In genomic region chr12:110385031-110385430, GRCm38 (mm10) we compare ENCODE assay signal across 19 mouse cellular contexts.
DNase-seq lines count a peak whose midpoint lies in the region; ATAC-seq and TF ChIP-seq lines count a peak whose summit lies in the region.
"Had no signal": no experiment of that assay in that cellular context is flagged by ENCODE, and none has a peak within 500 bp of the region (broad histone marks: within the 10 kb centered on the region; RNA-seq: fewer than 3 reads in every experiment).

No protein-coding gene starts in this region.

- no peak for TF ChIP-seq CTCF in brain, embryonic 14.5 days (IDR thresholded peaks at IDR 0.05; ENCODE audit: borderline replicate concordance, extremely low read depth, insufficient read depth, insufficient read length)
- no peak for TF ChIP-seq CTCF in forebrain, postnatal 0 days (IDR thresholded peaks at IDR 0.05; ENCODE audit: low read depth)
- TF ChIP-seq CTCF in midbrain, postnatal 0 days (IDR thresholded peaks at IDR 0.05), result no peak

- no peak overlapping the region for H3K9ac ChIP-seq in hindbrain, embryonic 13.5 days
- H3K9ac ChIP-seq in forebrain, postnatal 0 days, result no peak overlapping the region
- no peak overlapping the region for H3K9ac ChIP-seq in midbrain, postnatal 0 days (replicated peaks; ENCODE audit: low read length, poor library complexity, severe bottlenecking)
- no peak overlapping the region for H3K9ac ChIP-seq in kidney, embryonic 16.5 days (replicated peaks; ENCODE audit: low read length)
- H3K9ac ChIP-seq: heart, embryonic 15.5 days had no signal

- 0 out of 2 replicates have a peak, but pooled peaks cover 4% of the 10 kb centered on the region for H3K27me3 ChIP-seq in hindbrain, embryonic 13.5 days
- peaks cover 3% of the 10 kb centered on the region; the same call in 1 of the 2 replicates for H3K27me3 ChIP-seq in hindbrain, embryonic 10.5 days (ENCODE audit: insufficient read depth, poor library complexity, severe bottlenecking)
- no peaks in the 10 kb centered on the region for H3K27me3 ChIP-seq in forebrain, postnatal 0 days (ENCODE audit: insufficient read depth, low read length)
- no peaks in the 10 kb centered on the region for H3K27me3 ChIP-seq in midbrain, postnatal 0 days (ENCODE audit: insufficient read depth, low read length)
- H3K27me3 ChIP-seq in kidney, embryonic 16.5 days (ENCODE audit: insufficient read depth, low read length), result peaks cover 19% of the 10 kb centered on the region

- DNase-seq in hindbrain, embryonic 10.5 days (ENCODE audit: low spot score), result no peak
- DNase-seq in brain, embryonic 14.5 days (ENCODE audit: low read depth), result peak; percentile 78
- peak; percentile 48 for DNase-seq in forebrain, postnatal 0 days
- DNase-seq in midbrain, postnatal 0 days (ENCODE audit: low spot score), result peak; percentile 33
- DNase-seq in left cerebral cortex, adult 11 months (ENCODE audit: low spot score), result no peak
- no peak for DNase-seq in gastrocnemius, adult 8-10 months (ENCODE audit: low spot score in 2 of 2)
- DNase-seq: adrenal gland, postnatal 25 days; cerebellum, adult 18-20 months; gastrocnemius, postnatal 10 days; heart, adult 2 months; heart, postnatal 4 days; kidney, postnatal 10 days; liver; lung, postnatal 10 days; right cerebral cortex, adult 18-20 months had no signal

- H3K4me3 ChIP-seq in hindbrain, embryonic 13.5 days, result no peak overlapping the region
- no peak overlapping the region for H3K4me3 ChIP-seq in hindbrain, embryonic 10.5 days
- no peak overlapping the region for H3K4me3 ChIP-seq in forebrain, postnatal 0 days (ENCODE audit: low read depth, low read length)
- no peak overlapping the region for H3K4me3 ChIP-seq in midbrain, postnatal 0 days (ENCODE audit: low read depth, low read length)
- H3K4me3 ChIP-seq in kidney, embryonic 16.5 days (ENCODE audit: low read length), result no peak overlapping the region
- H3K4me3 ChIP-seq: heart, adult 2 months; heart, embryonic 15.5 days had no signal

- H3K9me3 ChIP-seq in hindbrain, embryonic 13.5 days, result no peaks in the 10 kb centered on the region
- H3K9me3 ChIP-seq in hindbrain, embryonic 10.5 days, result no peaks in the 10 kb centered on the region
- H3K9me3 ChIP-seq in forebrain, postnatal 0 days (ENCODE audit: low read length), result no peaks in the 10 kb centered on the region
- H3K9me3 ChIP-seq in midbrain, postnatal 0 days (ENCODE audit: low read length), result no peaks in the 10 kb centered on the region
- no peaks in the 10 kb centered on the region for H3K9me3 ChIP-seq in kidney, embryonic 16.5 days (ENCODE audit: low read length)
- H3K9me3 ChIP-seq: heart, embryonic 15.5 days had no signal

- TF ChIP-seq POLR2A in brain, embryonic 14.5 days (IDR thresholded peaks at IDR 0.05; ENCODE audit: borderline replicate concordance, extremely low read depth, insufficient read depth, insufficient read length, poor library complexity, severe bottlenecking), result no peak

- WGBS in hindbrain, embryonic 13.5 days, result 52% methylated on average over 20 of the region's 20 CpGs
- 78% methylated on average over 20 of the region's 20 CpGs for WGBS in hindbrain, embryonic 10.5 days
- WGBS in forebrain, postnatal 0 days, result 25% methylated on average over 20 of the region's 20 CpGs
- 44% methylated on average over 20 of the region's 20 CpGs for WGBS in midbrain, postnatal 0 days
- 50% methylated on average over 20 of the region's 20 CpGs for WGBS in kidney, embryonic 16.5 days

- H3K4me2 ChIP-seq in hindbrain, embryonic 13.5 days, result 0 out of 2 replicates have a peak overlapping the region, but pooled peaks have one; percentile 19
- H3K4me2 ChIP-seq in forebrain, postnatal 0 days (ENCODE audit: low read depth), result peak overlapping the region; percentile 28; the same call in 1 of the 2 replicates
- H3K4me2 ChIP-seq in midbrain, postnatal 0 days (ENCODE audit: low read depth, low read length, poor library complexity, severe bottlenecking), result no peak overlapping the region
- H3K4me2 ChIP-seq in kidney, embryonic 16.5 days (replicated peaks; ENCODE audit: low read depth, low read length), result no peak overlapping the region
- H3K4me2 ChIP-seq: heart, embryonic 15.5 days had no signal

- no peaks in the 10 kb centered on the region for H3K36me3 ChIP-seq in hindbrain, embryonic 13.5 days
- no peaks in the 10 kb centered on the region for H3K36me3 ChIP-seq in hindbrain, embryonic 10.5 days
- no peaks in the 10 kb centered on the region for H3K36me3 ChIP-seq in forebrain, postnatal 0 days (ENCODE audit: insufficient read depth)
- no peaks in the 10 kb centered on the region for H3K36me3 ChIP-seq in midbrain, postnatal 0 days (ENCODE audit: insufficient read depth, low read length)
- no peaks in the 10 kb centered on the region for H3K36me3 ChIP-seq in kidney, embryonic 16.5 days (ENCODE audit: insufficient read depth, low read length)
- H3K36me3 ChIP-seq: heart, embryonic 15.5 days had no signal

- ATAC-seq in hindbrain, embryonic 13.5 days (ENCODE audit: low FRiP score), result no peak
- ATAC-seq in forebrain, postnatal 0 days, result no peak
- no peak for ATAC-seq in midbrain, postnatal 0 days (ENCODE audit: low FRiP score)
- no peak for ATAC-seq in kidney, embryonic 16.5 days (ENCODE audit: low FRiP score, low TSS enrichment)
- ATAC-seq: intestine, postnatal 0 days had no signal

- H3K4me1 ChIP-seq in hindbrain, embryonic 13.5 days (replicated peaks), result peaks cover 31% of the 10 kb centered on the region
- peaks cover 14% of the 10 kb centered on the region for H3K4me1 ChIP-seq in hindbrain, embryonic 10.5 days (replicated peaks)
- H3K4me1 ChIP-seq in forebrain, postnatal 0 days (ENCODE audit: insufficient read depth), result no peaks in the 10 kb centered on the region
- no peaks in the 10 kb centered on the region for H3K4me1 ChIP-seq in midbrain, postnatal 0 days (ENCODE audit: insufficient read depth, low read length)
- H3K4me1 ChIP-seq in kidney, embryonic 16.5 days (ENCODE audit: insufficient read depth, low read length), result peaks cover 12% of the 10 kb centered on the region
- H3K4me1 ChIP-seq: heart, embryonic 15.5 days had no signal

- no peak overlapping the region for H3K27ac ChIP-seq in hindbrain, embryonic 13.5 days
- H3K27ac ChIP-seq in hindbrain, embryonic 10.5 days, result no peak overlapping the region
- no peak overlapping the region for H3K27ac ChIP-seq in forebrain, postnatal 0 days (ENCODE audit: low read depth, low read length)
- no peak overlapping the region for H3K27ac ChIP-seq in midbrain, postnatal 0 days (ENCODE audit: low read depth, low read length)
- H3K27ac ChIP-seq in kidney, embryonic 16.5 days (ENCODE audit: low read length), result no peak overlapping the region
- H3K27ac ChIP-seq: heart, adult 2 months; heart, embryonic 15.5 days had no signal

Comparison
In these comparisons a context has a peak if more than half of its experiments do, and no peak if none do; other contexts are left out.
1. H3K4me2 ChIP-seq: peak in hindbrain, embryonic 13.5 days (single experiment) and forebrain, postnatal 0 days (single experiment); none in midbrain, postnatal 0 days (single experiment) and kidney, embryonic 16.5 days (single experiment).
2. DNase-seq: peak in brain, embryonic 14.5 days (single experiment), forebrain, postnatal 0 days (single experiment) and midbrain, postnatal 0 days (single experiment); none in hindbrain, embryonic 10.5 days (single experiment), left cerebral cortex, adult 11 months (single experiment) and gastrocnemius, adult 8-10 months (0 of 2).